Mouse (Mus musculus) gastrocnemius, adult 8-10 months (tissue): ENCODE data around the gene Car10. TPM values are rescaled to one million over a fixed set of nuclear protein-coding genes. Genes with fewer than 3 reads are reported as not detected.
"Not testable (repeated sequence)": the region's sequence is repeated elsewhere in the genome, so short reads cannot be mapped to it uniquely, and the experiment has no call there.

Experiments used
- DNase-seq, 2 experiments: peaks; one replicate each; pipeline ENCODE4 v3.0.0; 2022; ENCODE audit warnings: low spot score in 2 of 2
- total RNA-seq, 4 experiments: library from RNA; stranded (reverse); gene quantifications; 2 replicates each; pipeline ENCODE4 v1.2.4; 2022

Car10 gene
- total RNA-seq, 4 experiments from 2014 or later, result not detected

DNA sequence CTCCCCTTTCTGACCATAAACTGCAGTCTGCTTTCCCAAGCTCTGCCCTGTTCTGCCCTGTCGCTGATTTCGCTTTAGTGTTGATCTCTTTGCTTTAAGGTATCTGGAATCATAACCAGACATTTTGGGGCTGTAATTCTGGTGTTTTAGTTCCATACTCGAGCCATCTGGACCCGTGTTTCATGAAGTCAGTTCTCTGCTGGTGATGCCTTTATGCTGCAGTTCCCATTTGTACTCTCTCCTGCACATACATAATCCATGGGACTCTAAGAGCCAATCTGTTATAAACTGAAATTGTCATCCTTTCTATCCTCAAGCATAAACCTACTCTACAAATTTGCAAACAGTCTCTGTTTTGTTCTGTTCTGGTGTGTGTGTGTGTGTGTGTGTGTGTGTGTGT lies 293.3 kb downstream of the Car10 start:
- DNase-seq, result no peak

GRCm38 (mm10) chr11:93393371-93393770 lies 295.5 kb downstream of the Car10 start:
- DNase-seq, result not testable (repeated sequence)

- no peak for DNase-seq
Observed at GRCm38 (mm10) chr11:93396356-93396755, 298.5 kb downstream of the Car10 start.

GRCm38 (mm10) chr11:93401167-93401566 lies 303.3 kb downstream of the Car10 start:
- DNase-seq, result not testable (repeated sequence)

DNA sequence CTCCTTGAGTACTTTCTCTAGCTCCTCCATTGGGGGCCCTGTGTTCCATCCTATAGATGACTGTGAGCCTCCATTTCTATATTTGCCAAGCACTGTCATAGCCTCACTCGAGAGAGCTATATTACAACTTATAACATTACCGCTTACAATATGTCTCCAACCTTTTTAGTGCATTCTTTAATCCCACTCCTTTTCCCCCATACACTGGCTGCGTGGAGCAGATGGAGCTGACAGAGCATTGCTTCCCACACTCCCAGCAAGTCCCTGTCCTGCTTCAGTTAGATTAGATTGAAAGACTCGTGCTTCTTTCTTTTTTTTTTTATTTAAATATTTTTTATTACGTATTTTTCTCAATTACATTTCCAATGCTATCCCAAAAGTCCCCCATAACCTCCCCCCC lies 310.2 kb downstream of the Car10 start:
- DNase-seq, result no peak

GRCm38 (mm10) chr11:93431482-93431881 lies 333.7 kb downstream of the Car10 start:
- DNase-seq, result no peak

DNA sequence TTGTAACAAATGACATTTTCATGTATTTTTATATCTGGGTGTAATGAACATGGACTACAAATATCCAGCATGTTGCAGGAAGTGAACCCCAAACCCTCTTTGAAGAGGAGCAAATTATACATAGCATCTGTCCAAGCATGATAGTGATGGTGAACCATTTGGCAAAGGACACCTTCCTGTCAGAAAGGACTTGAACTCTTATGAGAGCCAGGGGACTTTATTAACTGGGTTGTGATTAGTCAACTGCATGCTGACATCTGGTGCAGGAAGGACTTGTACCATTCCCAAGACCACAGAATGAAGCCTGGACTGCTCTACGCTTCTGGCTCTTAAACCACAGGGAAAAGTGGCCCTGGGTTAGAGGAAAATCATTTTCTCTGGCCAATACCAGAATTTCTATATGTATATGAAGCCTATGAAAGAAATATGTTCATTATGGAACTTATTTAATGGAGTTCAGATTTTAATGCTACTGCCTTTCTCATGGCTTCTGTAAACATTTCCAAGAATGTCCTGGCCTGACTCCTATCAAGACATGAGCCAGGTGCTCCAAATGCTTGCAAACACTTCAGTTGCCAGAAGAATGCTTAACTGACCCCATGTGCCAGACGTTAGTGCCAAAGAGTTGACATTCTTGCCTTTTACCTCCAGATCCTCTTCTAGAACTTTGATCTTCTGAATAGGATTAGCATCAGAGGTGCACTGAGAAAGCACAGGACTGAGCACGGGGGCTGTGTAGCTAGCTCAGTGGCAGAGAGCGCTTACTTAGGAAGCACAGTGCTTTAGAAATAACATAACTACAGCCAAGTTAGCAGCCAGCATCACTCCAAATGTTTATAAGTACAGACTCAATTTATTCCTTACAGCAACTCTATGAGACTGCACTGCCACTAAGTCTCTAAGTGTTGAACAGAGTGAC lies 337.4 kb downstream of the Car10 start:
- DNase-seq, result no peak

- no peak for DNase-seq
Observed at GRCm38 (mm10) chr11:93436892-93437291, 339.1 kb downstream of the Car10 start.

GRCm38 (mm10) chr11:93440466-93440865 lies 342.6 kb downstream of the Car10 start:
- no peak for DNase-seq

DNA sequence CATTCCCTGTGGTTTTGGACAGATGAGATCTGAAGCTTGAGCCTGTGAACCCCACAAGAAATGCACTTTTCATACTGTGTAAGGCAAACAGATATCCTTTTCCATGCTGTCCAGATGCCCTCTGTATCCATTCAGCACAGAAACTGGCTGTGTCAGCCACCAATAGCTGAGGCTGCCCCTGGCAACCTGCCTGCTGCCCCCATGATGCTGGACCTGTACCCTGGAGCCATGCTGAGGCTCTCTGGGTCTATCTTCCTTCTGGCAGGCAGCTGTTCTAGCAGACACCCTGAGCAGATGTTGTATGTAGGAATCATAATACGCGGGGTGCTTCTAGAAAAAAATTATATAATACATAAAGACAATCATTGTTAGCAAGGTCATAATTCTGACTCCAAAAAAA lies 345.9 kb downstream of the Car10 start:
- no peak for DNase-seq

DNA sequence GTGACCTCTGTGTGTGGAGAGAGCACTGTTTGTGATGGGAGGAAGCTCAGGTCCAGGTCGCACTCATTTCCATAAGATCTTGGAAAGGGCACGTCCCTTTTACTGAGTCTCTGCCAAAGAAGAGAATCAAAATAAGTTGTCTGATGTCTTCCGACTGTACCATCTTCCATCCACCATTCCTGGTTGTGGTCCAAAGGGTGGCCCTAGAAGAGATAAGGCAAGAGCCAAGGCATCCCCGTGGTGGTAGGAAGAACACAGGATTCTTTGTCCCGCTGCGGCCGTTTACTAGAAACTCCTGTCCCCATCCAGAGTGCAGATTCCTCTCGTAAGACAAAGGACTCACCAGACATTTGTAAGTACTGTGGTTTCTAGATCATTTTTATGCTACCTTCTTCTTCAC lies 346.9 kb downstream of the Car10 start:
- no peak for DNase-seq

DNA sequence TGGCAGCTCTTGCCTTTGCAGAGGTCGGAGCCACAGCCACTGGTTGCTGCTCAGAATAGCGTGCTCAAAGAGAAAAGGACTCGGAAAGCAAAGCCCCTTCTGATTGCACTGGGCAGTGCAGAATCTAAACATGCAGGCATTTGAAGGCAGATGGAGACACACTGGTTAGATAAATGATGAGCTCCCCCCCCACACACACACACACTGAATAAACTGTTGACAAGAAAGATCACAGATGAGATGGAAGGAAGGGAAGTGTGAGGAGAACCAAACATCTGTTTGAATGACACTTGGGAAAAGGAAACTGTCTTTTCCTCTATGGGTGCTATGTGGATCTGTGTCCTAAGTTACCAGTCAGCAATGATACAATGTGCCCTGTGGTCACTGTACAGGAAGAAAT lies 349.7 kb downstream of the Car10 start:
- no peak for DNase-seq

DNA sequence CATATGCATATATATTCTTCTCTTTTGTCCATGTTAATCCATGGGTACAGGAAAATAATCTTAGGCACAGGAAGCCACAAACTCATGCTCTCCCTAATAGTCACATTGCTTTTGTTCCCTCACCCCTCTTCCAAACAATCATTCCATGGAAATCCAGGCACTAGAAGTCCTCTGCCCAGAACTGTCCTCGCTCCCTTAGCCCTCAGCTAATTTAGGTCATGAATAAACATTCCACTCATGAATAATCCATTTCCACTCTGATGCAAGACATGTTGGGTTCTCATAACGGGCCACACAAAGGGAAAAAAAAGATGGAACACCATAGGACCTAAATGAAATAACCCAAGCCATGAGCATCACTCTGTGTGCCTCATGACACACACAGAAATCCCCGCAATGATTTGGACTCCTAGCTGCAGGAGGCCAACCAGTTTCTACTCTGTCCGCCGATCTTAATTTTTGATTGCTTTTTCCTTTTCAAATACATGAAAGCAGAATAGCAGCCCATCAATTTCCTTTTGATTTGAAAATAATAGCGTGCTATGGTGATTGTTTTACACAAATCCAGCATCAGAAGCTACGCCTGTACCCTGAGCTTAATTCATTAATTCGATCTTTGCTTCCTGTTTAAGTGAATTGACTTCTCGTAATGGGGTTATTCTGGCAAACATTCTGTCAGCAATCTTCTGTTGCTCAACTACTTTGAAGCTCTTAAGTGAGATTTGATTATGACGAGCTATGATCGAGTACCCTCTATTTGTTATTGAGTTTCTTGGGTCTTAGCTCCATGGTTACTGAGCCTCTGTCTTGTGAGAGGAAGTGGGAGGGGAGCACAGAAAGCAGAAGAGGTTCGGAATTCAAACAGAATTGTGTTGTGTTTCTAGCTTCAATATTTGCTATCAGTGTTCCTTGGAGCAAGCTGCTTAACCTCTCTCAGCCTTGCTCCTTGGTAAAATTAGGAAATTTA lies 350.7 kb downstream of the Car10 start:
- DNase-seq, result no peak

GRCm38 (mm10) chr11:93450535-93450934 lies 352.7 kb downstream of the Car10 start:
- DNase-seq, result no peak

GRCm38 (mm10) chr11:93466221-93466620 lies 368.4 kb downstream of the Car10 start:
- no peak for DNase-seq

- no peak for DNase-seq
Observed at GRCm38 (mm10) chr11:93467711-93468110, 369.9 kb downstream of the Car10 start.

DNA sequence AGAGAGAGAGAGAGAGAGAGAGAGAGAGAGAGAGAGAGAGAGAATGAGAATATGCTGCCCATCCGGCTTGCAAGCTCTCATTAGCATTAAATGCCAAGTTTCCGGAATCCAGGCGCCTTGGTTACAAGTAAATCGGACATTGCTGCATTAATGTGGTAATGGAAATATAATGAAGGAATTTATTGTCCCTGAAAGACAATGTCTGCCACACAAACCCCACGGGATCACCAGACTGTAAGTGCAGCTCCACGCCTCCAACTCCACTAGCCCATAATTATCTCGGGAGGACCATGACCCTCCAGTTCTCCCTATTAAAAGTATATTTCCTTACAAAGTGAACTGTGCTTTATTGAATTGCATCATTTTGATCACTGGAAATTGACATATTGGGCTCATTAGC lies 372.9 kb downstream of the Car10 start:
- no peak for DNase-seq

GRCm38 (mm10) chr11:93471573-93472179 lies 373.8 kb downstream of the Car10 start:
- DNase-seq, result peak in 1 of 2 experiments; percentile 3

- no peak for DNase-seq
Observed at GRCm38 (mm10) chr11:93484661-93485060, 386.8 kb downstream of the Car10 start.

DNA sequence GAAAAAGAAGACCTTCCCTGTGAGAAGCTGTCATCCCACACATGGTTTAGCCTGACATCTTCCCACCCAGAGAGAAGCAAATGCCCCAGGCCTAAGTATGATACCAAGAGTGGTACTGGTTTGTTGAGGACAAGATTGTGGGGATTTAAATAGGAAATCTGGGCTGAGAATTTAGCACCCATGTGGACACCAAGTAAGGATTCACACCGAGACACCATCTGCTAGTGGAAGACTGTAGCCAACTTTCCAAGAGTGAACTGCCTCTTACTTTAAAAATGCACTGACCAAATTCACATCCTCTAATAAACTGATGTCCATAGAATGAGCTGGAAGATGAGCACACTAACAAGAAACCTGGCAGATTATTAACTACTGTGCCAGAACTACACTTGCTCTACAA lies 389.2 kb downstream of the Car10 start:
- no peak for DNase-seq

GRCm38 (mm10) chr11:93487913-93488604 lies 390.2 kb downstream of the Car10 start:
- no peak for DNase-seq
